Mouse (Mus musculus): ENCODE results near the gene 4933402J07Rik.

The 4933402J07Rik gene

GRCm38 (mm10) chr8:87563553-87563952, at the start of gene 4933402J07Rik:
TSS of gene 4933402J07Rik (plus strand) at chr8:87563853.
- DNase-seq, result no peak

- no peak for DNase-seq
Observed at GRCm38 (mm10) chr8:87517132-87517531, 46.5 kb upstream of the 4933402J07Rik start.

- DNase-seq, result no peak
Observed at GRCm38 (mm10) chr8:87525006-87525405, 38.6 kb upstream of the 4933402J07Rik start.

GRCm38 (mm10) chr8:87531176-87531575, 32.5 kb upstream of the 4933402J07Rik start:
- no peak for DNase-seq

- DNase-seq, result no peak
Observed at GRCm38 (mm10) chr8:87533476-87533875, 30.2 kb upstream of the 4933402J07Rik start.

- DNase-seq, result no peak
Observed at GRCm38 (mm10) chr8:87534846-87535245, 28.8 kb upstream of the 4933402J07Rik start.

- peak; percentile 74 for DNase-seq
Observed at GRCm38 (mm10) chr8:87536615-87537329, 26.9 kb upstream of the 4933402J07Rik start.

GRCm38 (mm10) chr8:87539829-87540394, 23.7 kb upstream of the 4933402J07Rik start:
- DNase-seq, result no peak

- no peak for DNase-seq
Observed at GRCm38 (mm10) chr8:87549881-87550280, 13.8 kb upstream of the 4933402J07Rik start.

- DNase-seq, result no peak
Observed at GRCm38 (mm10) chr8:87552801-87553200, 10.9 kb upstream of the 4933402J07Rik start.

- no peak for DNase-seq
Observed at GRCm38 (mm10) chr8:87560801-87561200, 2.9 kb upstream of the 4933402J07Rik start.

- DNase-seq, result no peak
Observed at GRCm38 (mm10) chr8:87569203-87569602, 5.5 kb downstream of the 4933402J07Rik start.

GRCm38 (mm10) chr8:87569706-87570563, 6.3 kb downstream of the 4933402J07Rik start:
- DNase-seq, result peak; percentile 14

- no peak for DNase-seq
Observed at GRCm38 (mm10) chr8:87570564-87570855, 6.9 kb downstream of the 4933402J07Rik start.

GRCm38 (mm10) chr8:87570880-87571279, 7.2 kb downstream of the 4933402J07Rik start:
- no peak for DNase-seq

- peak; percentile 56 for DNase-seq
Observed at GRCm38 (mm10) chr8:87594272-87594671, 30.6 kb downstream of the 4933402J07Rik start.

- no peak for DNase-seq
Observed at GRCm38 (mm10) chr8:87602731-87603130, 39.1 kb downstream of the 4933402J07Rik start.

GRCm38 (mm10) chr8:87609110-87609509, 45.5 kb downstream of the 4933402J07Rik start:
- no peak for DNase-seq

- DNase-seq, result no peak
Observed at GRCm38 (mm10) chr8:87609651-87610192, 46.1 kb downstream of the 4933402J07Rik start.

- DNase-seq, result no peak
Observed at GRCm38 (mm10) chr8:87613701-87614100, 50.0 kb downstream of the 4933402J07Rik start.

GRCm38 (mm10) chr8:87619118-87619517, 55.5 kb downstream of the 4933402J07Rik start:
- DNase-seq, result no peak

GRCm38 (mm10) chr8:87619529-87619928, 55.9 kb downstream of the 4933402J07Rik start:
- no peak for DNase-seq

- no peak for DNase-seq
Observed at GRCm38 (mm10) chr8:87620225-87620624, 56.6 kb downstream of the 4933402J07Rik start.
